Mouse (Mus musculus): ENCODE measurements around the gene Idh1. TPM values are rescaled to one million over a fixed set of nuclear protein-coding genes. Genes with fewer than 3 reads are reported as not detected.

Idh1 gene
- polyA plus RNA-seq, 1 experiment from 2014 or later: 592 TPM

DNA sequence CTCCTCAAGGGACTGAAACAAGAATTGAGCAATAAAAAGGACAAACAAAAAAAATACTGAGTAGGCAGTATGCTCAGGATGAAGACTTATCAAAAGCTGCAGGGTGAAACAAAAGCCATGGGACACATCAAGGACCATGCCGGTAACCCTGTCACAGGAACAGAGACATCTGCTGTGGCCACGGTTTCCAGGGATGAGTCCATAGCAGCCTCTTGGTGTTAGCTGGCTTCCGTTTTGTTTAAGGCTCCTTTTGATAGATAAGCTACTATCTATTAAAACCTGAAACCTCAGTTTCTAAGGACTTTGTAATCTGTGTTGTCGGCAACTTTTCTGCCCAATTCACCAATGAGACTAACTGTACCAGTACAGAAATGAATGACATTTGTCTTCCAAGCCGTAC lies 16.4 kb downstream of the Idh1 start:
- no peak overlapping the region for H3K27ac ChIP-seq (replicated peaks; ENCODE audit: low read depth, low read length)
- WGBS: 89% methylated on average over 5 of the region's 5 CpGs
- ATAC-seq (ENCODE audit: low FRiP score, low TSS enrichment) (no peak), DNase-seq (no peak)
- H3K27me3 ChIP-seq (ENCODE audit: control insufficient read depth, insufficient read depth, low read length): no peaks in the 10 kb centered on the region
- no peak overlapping the region for H3K4me2 ChIP-seq (ENCODE audit: low read length)
- H3K4me3 ChIP-seq (replicated peaks; ENCODE audit: low read depth, low read length): no peak overlapping the region
- no peak overlapping the region for H3K9ac ChIP-seq (replicated peaks; ENCODE audit: low read length)
- H3K4me1 ChIP-seq (ENCODE audit: control insufficient read depth, insufficient read depth, low read length): peaks cover 5% of the 10 kb centered on the region; the same call in 1 of the 2 replicates
- H3K36me3 ChIP-seq (ENCODE audit: control insufficient read depth, insufficient read depth, low read length): peaks cover 88% of the 10 kb centered on the region
- no peaks in the 10 kb centered on the region for H3K9me3 ChIP-seq (ENCODE audit: control insufficient read depth, low read length)

GRCm38 (mm10) chr1:65169536-65169935 lies 16.8 kb downstream of the Idh1 start:
- Histone ChIP-seq H3K27me3 (ENCODE audit: control insufficient read depth, insufficient read depth, low read length) (no peaks in the 10 kb centered on the region), H3K4me2 (ENCODE audit: low read length) (no peak overlapping the region)
- 97% methylated on average over 7 of the region's 7 CpGs for WGBS

DNA sequence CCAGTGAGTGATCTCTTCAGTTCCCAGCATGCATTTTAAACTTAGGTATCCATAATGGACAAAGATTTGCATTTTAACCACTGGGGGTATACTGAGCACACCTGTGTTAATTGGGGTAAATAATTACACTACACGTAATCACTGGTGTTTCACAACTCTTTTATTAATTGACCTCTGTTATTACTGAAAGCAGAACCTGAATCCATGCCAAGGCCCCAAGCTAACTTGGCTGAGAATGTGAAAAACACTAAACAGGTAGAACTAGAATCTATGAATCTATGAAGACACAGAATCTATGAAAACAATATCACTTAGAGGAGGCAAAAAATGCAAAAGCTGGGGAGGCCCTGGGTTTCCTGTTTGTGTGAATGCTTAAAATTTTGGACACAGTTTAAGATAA lies 18.8 kb downstream of the Idh1 start:
- no peaks in the 10 kb centered on the region for H3K27me3 ChIP-seq (ENCODE audit: control insufficient read depth, insufficient read depth, low read length)
- H3K9me3 ChIP-seq (ENCODE audit: control insufficient read depth, low read length): no peaks in the 10 kb centered on the region
- no peak overlapping the region for H3K9ac ChIP-seq (replicated peaks; ENCODE audit: low read length)
- no peak overlapping the region for H3K27ac ChIP-seq (replicated peaks; ENCODE audit: low read depth, low read length)
- ATAC-seq (ENCODE audit: low FRiP score, low TSS enrichment) (no peak), DNase-seq (no peak)
- WGBS: 96% methylated on average over 1 of the region's 1 CpGs
- H3K4me1 ChIP-seq (ENCODE audit: control insufficient read depth, insufficient read depth, low read length): peaks cover 3% of the 10 kb centered on the region; the same call in 1 of the 2 replicates
- H3K36me3 ChIP-seq (ENCODE audit: control insufficient read depth, insufficient read depth, low read length): peaks cover 90% of the 10 kb centered on the region
- H3K4me3 ChIP-seq (replicated peaks; ENCODE audit: low read depth, low read length): no peak overlapping the region
- no peak overlapping the region for H3K4me2 ChIP-seq (ENCODE audit: low read length)

More at GRCm38 (mm10) chr1:65169536-65169935, 16.8 kb downstream of the Idh1 start:
- no peak overlapping the region for H3K27ac ChIP-seq (replicated peaks; ENCODE audit: low read depth, low read length)
- peaks cover 5% of the 10 kb centered on the region; the same call in 1 of the 2 replicates for H3K4me1 ChIP-seq (ENCODE audit: control insufficient read depth, insufficient read depth, low read length)
- no peak overlapping the region for H3K9ac ChIP-seq (replicated peaks; ENCODE audit: low read length)
- ATAC-seq (ENCODE audit: low FRiP score, low TSS enrichment): no peak
- H3K9me3 ChIP-seq (ENCODE audit: control insufficient read depth, low read length): no peaks in the 10 kb centered on the region
- H3K4me3 ChIP-seq (replicated peaks; ENCODE audit: low read depth, low read length): no peak overlapping the region
- DNase-seq: no peak
- H3K36me3 ChIP-seq (ENCODE audit: control insufficient read depth, insufficient read depth, low read length): peaks cover 91% of the 10 kb centered on the region

DNA sequence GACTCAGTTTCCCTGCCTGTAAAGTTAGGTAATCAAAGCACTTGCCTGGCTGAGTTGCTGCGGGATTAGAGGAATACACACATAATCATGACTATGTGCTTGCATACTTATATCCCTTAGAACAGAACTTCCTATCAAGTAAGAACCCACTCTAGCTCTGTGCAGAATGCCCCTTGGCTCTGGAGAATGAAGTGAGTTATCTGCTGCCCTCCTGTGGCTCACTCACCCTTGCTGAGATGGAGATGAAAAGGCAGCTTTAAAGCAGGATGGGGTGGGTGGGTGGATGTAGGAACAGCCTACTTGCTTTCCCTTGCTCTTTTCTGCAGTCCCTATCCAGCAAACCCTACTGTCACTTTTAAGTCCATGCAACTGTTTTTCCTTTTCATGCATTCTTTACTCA lies 24.1 kb downstream of the Idh1 start:
- Histone ChIP-seq H3K27me3 (ENCODE audit: control insufficient read depth, insufficient read depth, low read length) (no peaks in the 10 kb centered on the region), H3K36me3 (ENCODE audit: control insufficient read depth, insufficient read depth, low read length) (peaks cover 92% of the 10 kb centered on the region), H3K27ac (replicated peaks; ENCODE audit: low read depth, low read length) (no peak overlapping the region), H3K4me2 (ENCODE audit: low read length) (no peak overlapping the region), H3K4me1 (ENCODE audit: control insufficient read depth, insufficient read depth, low read length) (no peaks in the 10 kb centered on the region), H3K9me3 (ENCODE audit: control insufficient read depth, low read length) (no peaks in the 10 kb centered on the region), H3K4me3 (replicated peaks; ENCODE audit: low read depth, low read length) (no peak overlapping the region), H3K9ac (replicated peaks; ENCODE audit: low read length) (no peak overlapping the region)
- no peak for DNase-seq
- ATAC-seq (ENCODE audit: low FRiP score, low TSS enrichment): no peak
- 95% methylated on average over 1 of the region's 1 CpGs for WGBS

DNA sequence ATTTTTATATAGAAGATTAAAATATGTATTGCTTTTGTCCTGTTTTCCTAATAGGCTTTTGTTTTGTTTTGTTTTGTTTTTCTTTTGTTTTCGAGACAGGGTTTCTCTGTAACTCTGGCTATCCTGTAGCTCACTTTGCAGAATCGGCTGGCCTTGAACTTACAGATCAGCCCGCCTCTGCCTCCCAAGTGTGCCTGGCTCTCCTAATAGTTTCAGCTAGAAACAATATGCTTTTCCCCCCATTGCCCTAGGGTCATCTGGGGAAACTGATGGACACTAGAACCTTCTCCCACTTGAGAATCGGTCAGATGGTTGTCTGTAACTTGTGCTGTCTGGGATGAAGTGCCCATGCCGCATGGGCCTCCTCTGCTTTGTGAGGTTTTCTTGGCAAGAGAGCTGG lies 30.2 kb downstream of the Idh1 start:
- no peak overlapping the region for H3K27ac ChIP-seq (replicated peaks; ENCODE audit: low read depth, low read length)

DNA sequence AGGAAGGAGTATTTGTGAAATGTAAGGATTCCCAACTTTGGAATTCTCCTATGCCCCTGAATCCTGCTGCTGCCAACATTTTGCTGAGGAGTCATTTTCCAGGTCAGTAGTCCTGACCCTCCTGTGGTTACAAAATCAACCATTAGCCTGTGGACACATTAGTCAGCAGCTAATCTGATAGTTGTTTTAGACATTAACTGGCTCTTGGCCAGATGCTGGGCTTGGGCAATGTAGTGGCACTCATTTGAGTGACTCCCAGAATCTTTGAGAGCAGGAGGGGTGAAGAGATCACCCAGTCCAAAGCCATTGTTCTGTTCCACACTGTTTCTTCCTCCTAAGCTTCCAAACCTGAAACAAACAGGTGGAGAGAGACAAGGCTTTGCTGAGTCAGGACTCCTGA lies 31.5 kb downstream of the Idh1 start:
- Histone ChIP-seq H3K9ac (replicated peaks; ENCODE audit: low read length) (no peak overlapping the region), H3K4me1 (ENCODE audit: control insufficient read depth, insufficient read depth, low read length) (no peaks in the 10 kb centered on the region), H3K27ac (replicated peaks; ENCODE audit: low read depth, low read length) (no peak overlapping the region), H3K4me2 (ENCODE audit: low read length) (no peak overlapping the region), H3K4me3 (replicated peaks; ENCODE audit: low read depth, low read length) (no peak overlapping the region), H3K9me3 (ENCODE audit: control insufficient read depth, low read length) (no peaks in the 10 kb centered on the region), H3K36me3 (ENCODE audit: control insufficient read depth, insufficient read depth, low read length) (peaks cover 21% of the 10 kb centered on the region), H3K27me3 (ENCODE audit: control insufficient read depth, insufficient read depth, low read length) (no peaks in the 10 kb centered on the region)
- ATAC-seq (ENCODE audit: low FRiP score, low TSS enrichment) (no peak), DNase-seq (no peak)

More for the DNA sequence above, 30.2 kb downstream of the Idh1 start:
- Histone ChIP-seq H3K4me3 (replicated peaks; ENCODE audit: low read depth, low read length) (no peak overlapping the region), H3K4me1 (ENCODE audit: control insufficient read depth, insufficient read depth, low read length) (no peaks in the 10 kb centered on the region), H3K27me3 (ENCODE audit: control insufficient read depth, insufficient read depth, low read length) (no peaks in the 10 kb centered on the region), H3K9ac (replicated peaks; ENCODE audit: low read length) (no peak overlapping the region), H3K36me3 (ENCODE audit: control insufficient read depth, insufficient read depth, low read length) (peaks cover 34% of the 10 kb centered on the region), H3K9me3 (ENCODE audit: control insufficient read depth, low read length) (no peaks in the 10 kb centered on the region), H3K4me2 (ENCODE audit: low read length) (no peak overlapping the region)
- no peak for DNase-seq
- WGBS: 96% methylated on average over 5 of the region's 5 CpGs
- no peak for ATAC-seq (ENCODE audit: low FRiP score, low TSS enrichment)

GRCm38 (mm10) chr1:65147971-65148370 lies 38.3 kb downstream of the Idh1 start:
- no peak for DNase-seq
- no peaks in the 10 kb centered on the region for H3K4me1 ChIP-seq (ENCODE audit: control insufficient read depth, insufficient read depth, low read length)

DNA sequence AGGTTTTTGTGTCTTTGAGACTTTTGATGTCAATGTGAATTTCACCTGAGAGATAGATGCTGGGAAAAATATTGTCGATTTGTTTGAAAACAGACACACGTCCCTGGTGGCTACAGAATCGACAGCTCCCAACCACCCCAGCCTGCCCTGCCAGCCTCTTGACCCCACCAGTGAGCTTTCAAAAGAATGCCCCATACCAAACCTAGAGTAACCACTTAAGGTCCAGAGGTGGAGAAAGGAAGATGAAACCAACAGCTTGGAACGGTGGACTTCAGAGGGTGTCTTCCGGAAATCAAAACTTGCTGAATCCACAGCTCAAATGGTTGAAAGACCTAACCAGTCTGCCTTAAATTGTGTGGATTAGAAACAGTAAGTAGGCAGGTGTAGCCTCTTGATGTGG lies 39.0 kb downstream of the Idh1 start:
- no peak overlapping the region for H3K27ac ChIP-seq (replicated peaks; ENCODE audit: low read depth, low read length)
- ATAC-seq (ENCODE audit: low FRiP score, low TSS enrichment): no peak
- no peak for DNase-seq
- no peak overlapping the region for H3K4me3 ChIP-seq (replicated peaks; ENCODE audit: low read depth, low read length)
- H3K36me3 ChIP-seq (ENCODE audit: control insufficient read depth, insufficient read depth, low read length): no peaks in the 10 kb centered on the region
- H3K4me2 ChIP-seq (ENCODE audit: low read length): no peak overlapping the region
- no peaks in the 10 kb centered on the region for H3K4me1 ChIP-seq (ENCODE audit: control insufficient read depth, insufficient read depth, low read length)
- no peak overlapping the region for H3K9ac ChIP-seq (replicated peaks; ENCODE audit: low read length)
- H3K27me3 ChIP-seq (ENCODE audit: control insufficient read depth, insufficient read depth, low read length): no peaks in the 10 kb centered on the region
- 92% methylated on average over 5 of the region's 5 CpGs for WGBS
- H3K9me3 ChIP-seq (ENCODE audit: control insufficient read depth, low read length): no peaks in the 10 kb centered on the region

More at GRCm38 (mm10) chr1:65147971-65148370, 38.3 kb downstream of the Idh1 start:
- no peak overlapping the region for H3K9ac ChIP-seq (replicated peaks; ENCODE audit: low read length)
- ATAC-seq (ENCODE audit: low FRiP score, low TSS enrichment): no peak
- H3K4me3 ChIP-seq (replicated peaks; ENCODE audit: low read depth, low read length): no peak overlapping the region
- no peaks in the 10 kb centered on the region for H3K9me3 ChIP-seq (ENCODE audit: control insufficient read depth, low read length)
- no peak overlapping the region for H3K27ac ChIP-seq (replicated peaks; ENCODE audit: low read depth, low read length)
- no peaks in the 10 kb centered on the region for H3K27me3 ChIP-seq (ENCODE audit: control insufficient read depth, insufficient read depth, low read length)
- no peak overlapping the region for H3K4me2 ChIP-seq (ENCODE audit: low read length)
- H3K36me3 ChIP-seq (ENCODE audit: control insufficient read depth, insufficient read depth, low read length): no peaks in the 10 kb centered on the region
- 84% methylated on average over 3 of the region's 3 CpGs for WGBS

- WGBS: 78% methylated on average over 2 of the region's 2 CpGs
- DNase-seq: no peak
- no peaks in the 10 kb centered on the region for H3K36me3 ChIP-seq (ENCODE audit: control insufficient read depth, insufficient read depth, low read length)
- no peak overlapping the region for H3K4me3 ChIP-seq (replicated peaks; ENCODE audit: low read depth, low read length)
- no peak for ATAC-seq (ENCODE audit: low FRiP score, low TSS enrichment)
- H3K9ac ChIP-seq (replicated peaks; ENCODE audit: low read length): no peak overlapping the region
- no peaks in the 10 kb centered on the region for H3K9me3 ChIP-seq (ENCODE audit: control insufficient read depth, low read length)
- no peak overlapping the region for H3K27ac ChIP-seq (replicated peaks; ENCODE audit: low read depth, low read length)
- no peaks in the 10 kb centered on the region for H3K4me1 ChIP-seq (ENCODE audit: control insufficient read depth, insufficient read depth, low read length)
- no peak overlapping the region for H3K4me2 ChIP-seq (ENCODE audit: low read length)
- H3K27me3 ChIP-seq (ENCODE audit: control insufficient read depth, insufficient read depth, low read length): no peaks in the 10 kb centered on the region
Observed at GRCm38 (mm10) chr1:65146601-65147000, 39.7 kb downstream of the Idh1 start.
